ENCODE assay signal across 27 mouse cellular contexts in the genomic region with DNA sequence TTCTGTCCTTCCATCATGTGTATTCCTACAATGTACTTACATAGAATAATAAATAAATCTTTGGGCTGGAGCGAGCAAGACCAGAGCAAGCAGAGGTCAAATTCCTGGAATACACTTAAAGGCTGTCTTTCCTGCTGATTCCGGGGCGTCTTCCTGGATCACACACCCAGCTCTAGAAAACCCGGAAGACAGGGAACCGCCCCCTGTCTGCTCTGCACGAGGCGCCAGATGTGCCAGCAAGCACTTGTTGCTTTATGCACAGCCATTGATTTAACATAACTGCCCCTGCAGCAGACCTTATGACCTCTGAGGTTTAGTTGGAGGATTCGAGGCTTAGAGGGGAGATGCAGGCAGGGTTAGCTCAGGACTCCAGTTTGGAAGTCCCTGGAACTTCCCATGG. TPM values are rescaled to one million over a fixed set of nuclear protein-coding genes. Genes with fewer than 3 reads are reported as not detected.
DNase-seq lines count a peak whose midpoint lies in the region; ATAC-seq lines count a peak whose summit lies in the region.
"Had no signal": no experiment of that assay in that cellular context is flagged by ENCODE, and none has a peak within 500 bp of the region (broad histone marks: within the 10 kb centered on the region; RNA-seq: fewer than 3 reads in every experiment).

No protein-coding gene starts in this region.

- H3K27ac ChIP-seq in limb, embryonic 10.5 days = no peak overlapping the region
- H3K27ac ChIP-seq: embryonic facial prominence, embryonic 13.5 days; forebrain, embryonic 12.5 days; heart, adult 2 months; hindbrain, embryonic 12.5 days; midbrain, embryonic 15.5 days; neural tube, embryonic 12.5 days had no signal

- peak overlapping the region; percentile 7 for H3K4me3 ChIP-seq in megakaryocyte, embryonic 14.5 days (replicated peaks)
- no peak overlapping the region for H3K4me3 ChIP-seq in limb, embryonic 10.5 days
- H3K4me3 ChIP-seq: embryonic facial prominence, embryonic 13.5 days; erythroblast, embryonic 14.5 days; forebrain, embryonic 12.5 days; heart, adult 2 months; hindbrain, embryonic 12.5 days; midbrain, embryonic 15.5 days; neural tube, embryonic 12.5 days had no signal

- H3K9me3 ChIP-seq in megakaryocyte, embryonic 14.5 days = peaks cover 33% of the 10 kb centered on the region
- H3K9me3 ChIP-seq in limb, embryonic 10.5 days (replicated peaks) = no peaks in the 10 kb centered on the region
- H3K9me3 ChIP-seq: forebrain, embryonic 12.5 days; midbrain, embryonic 15.5 days; neural tube, embryonic 12.5 days had no signal

- peak; percentile 48 for DNase-seq in embryo, embryonic 11 days
- DNase-seq in embryo, embryonic 10.5 days (ENCODE audit: low spot score) = no peak
- DNase-seq in ZHBTc4 (ENCODE audit: low read depth, low spot score) = peak; percentile 83
- no peak for DNase-seq in limb, embryonic 10.5 days (ENCODE audit: low spot score)
- no peak for DNase-seq in retina, postnatal 1 day
- DNase-seq in right cerebral cortex, postnatal 36 days (ENCODE audit: low spot score in 2 of 2) = no peak
- DNase-seq: adrenal gland, postnatal 36 days; cerebellum, adult 9-10 months; gastrocnemius, postnatal 25 days; heart, adult 2 months; kidney, adult 8-10 months; kidney, postnatal 14 days; right cerebral cortex, adult 18-20 months; thymus, adult 18-20 months; thymus, postnatal 4 days had no signal

- H3K36me3 ChIP-seq in megakaryocyte, embryonic 14.5 days (replicated peaks; ENCODE audit: low read length) = peaks cover 3% of the 10 kb centered on the region
- H3K36me3 ChIP-seq in limb, embryonic 10.5 days = no peaks in the 10 kb centered on the region
- H3K36me3 ChIP-seq: embryonic facial prominence, embryonic 13.5 days; forebrain, embryonic 12.5 days; hindbrain, embryonic 12.5 days; midbrain, embryonic 15.5 days; neural tube, embryonic 12.5 days had no signal

- H3K27me3 ChIP-seq in megakaryocyte, embryonic 14.5 days (replicated peaks) = peaks cover 38% of the 10 kb centered on the region
- peaks cover 55% of the 10 kb centered on the region for H3K27me3 ChIP-seq in limb, embryonic 10.5 days (ENCODE audit: low read depth, poor library complexity, severe bottlenecking)

- no peak for ATAC-seq in megakaryocyte, adult 5-6 weeks (ENCODE audit: poor library complexity, severe bottlenecking)
- ATAC-seq: midbrain, embryonic 15.5 days had no signal

- peaks cover 51% of the 10 kb centered on the region for H3K4me1 ChIP-seq in megakaryocyte, embryonic 14.5 days
- H3K4me1 ChIP-seq in limb, embryonic 10.5 days = peaks cover 20% of the 10 kb centered on the region

- 30% methylated on average over 8 of the region's 8 CpGs for WGBS in limb, embryonic 10.5 days

RNA-seq across cellular contexts. Expression of a gene that starts 15.4 kb away (rescaled TPM):
- not detected in 2 replicates for polyA plus RNA-seq in megakaryocyte, embryonic 14.5 days (2012; ENCODE audit: insufficient read depth, low replicate concordance)
- total RNA-seq in megakaryocyte, adult 5-6 weeks (2015) = 1.6 and 2.9 TPM in 2 replicates
- total RNA-seq in megakaryocyte, adult 5-6 weeks (2017) = 1.4 and 1.8 TPM in 2 replicates
- polyA plus RNA-seq in limb, embryonic 10.5 days (2016; fragmentation: Nextera tagmentation; extraction: Ambion mirVana) = 7.9 and 8.9 TPM in 2 replicates

RNA-seq across cellular contexts. Expression of a gene that starts 18.3 kb away (rescaled TPM):
- polyA plus RNA-seq in megakaryocyte, embryonic 14.5 days (2012; ENCODE audit: insufficient read depth, low replicate concordance) = not detected in 2 replicates
- total RNA-seq in megakaryocyte, adult 5-6 weeks (2015) = not detected in 2 replicates
- not detected in 2 replicates for total RNA-seq in megakaryocyte, adult 5-6 weeks (2017)
- 1.8 and 2.4 TPM in 2 replicates for polyA plus RNA-seq in limb, embryonic 10.5 days (2016; fragmentation: Nextera tagmentation; extraction: Ambion mirVana)
- total RNA-seq: adrenal gland, adult 18-20 months; adrenal gland, postnatal 36 days; common myeloid progenitor, adult 5-6 weeks; heart, adult 2 months; heart, postnatal 25 days; liver, adult 2 months had no signal
- polyA plus RNA-seq: erythroblast, embryonic 14.5 days; heart, adult 2 months; liver, adult 2 months had no signal

RNA-seq across cellular contexts. Expression of a gene that starts 37.9 kb away (rescaled TPM):
- 16.9 TPM in 1 of 2 replicates, not detected in the other for polyA plus RNA-seq in megakaryocyte, embryonic 14.5 days (2012; ENCODE audit: insufficient read depth, low replicate concordance)
- total RNA-seq in megakaryocyte, adult 5-6 weeks (2015) = 62.8 and 71.2 TPM in 2 replicates
- total RNA-seq in megakaryocyte, adult 5-6 weeks (2017) = 100 TPM in 2 replicates
- 230 and 231 TPM in 2 replicates for polyA plus RNA-seq in limb, embryonic 10.5 days (2016; fragmentation: Nextera tagmentation; extraction: Ambion mirVana)

RNA-seq across cellular contexts. Expression of a gene that starts 41.7 kb away (rescaled TPM):
- 1.9 and 2.4 TPM in 2 replicates for polyA plus RNA-seq in megakaryocyte, embryonic 14.5 days (2012; ENCODE audit: insufficient read depth, low replicate concordance)
- not detected in 2 replicates for total RNA-seq in megakaryocyte, adult 5-6 weeks (2015)
- total RNA-seq in megakaryocyte, adult 5-6 weeks (2017) = 0.33 TPM in 1 of 2 replicates, not detected in the other
- polyA plus RNA-seq in limb, embryonic 10.5 days (2016; fragmentation: Nextera tagmentation; extraction: Ambion mirVana) = 18.0 and 24.2 TPM in 2 replicates

RNA-seq across cellular contexts. Expression of a gene that starts 48.5 kb away (rescaled TPM):
- polyA plus RNA-seq in megakaryocyte, embryonic 14.5 days (2012; ENCODE audit: insufficient read depth, low replicate concordance) = 9.3 TPM in 1 of 2 replicates, not detected in the other
- total RNA-seq in megakaryocyte, adult 5-6 weeks (2015) = 69.8 and 82.1 TPM in 2 replicates
- 46.0 and 55.7 TPM in 2 replicates for total RNA-seq in megakaryocyte, adult 5-6 weeks (2017)
- 166 and 173 TPM in 2 replicates for polyA plus RNA-seq in limb, embryonic 10.5 days (2016; fragmentation: Nextera tagmentation; extraction: Ambion mirVana)

Comparison
In these comparisons a context has a peak if more than half of its experiments do, and no peak if none do; other contexts are left out.
1. DNase-seq: peak in embryo, embryonic 11 days (single experiment) and ZHBTc4 (single experiment); none in embryo, embryonic 10.5 days (single experiment), limb, embryonic 10.5 days (single experiment), retina, postnatal 1 day (single experiment) and right cerebral cortex, postnatal 36 days (0 of 2).
2. RNA of a gene that starts 37.9 kb away (polyA plus RNA-seq): 230 to 231 TPM in limb, embryonic 10.5 days; 16.9 TPM in megakaryocyte, embryonic 14.5 days; every median in the first group is over 10 times any median in the second.